Mouse (Mus musculus) heart, postnatal 25 days (tissue): Measurements from ENCODE around the gene Nol4l. TPM values are rescaled to one million over a fixed set of nuclear protein-coding genes. Genes with fewer than 3 reads are reported as not detected.

Experiments used
- DNase-seq: peaks from one replicate; pipeline ENCODE4 v3.0.0; 2022; ENCODE audit warnings: low spot score
- intact Hi-C: fragments of 180-260 bp; cut with DNase I; formaldehyde crosslinking; loops from one replicate; pipeline ENCODE4 v1.15.1; 2025
- total RNA-seq, 2 experiments: library from RNA; stranded (reverse); gene quantifications; 2 replicates each; pipeline ENCODE4 v1.2.3; 2021

Nol4l gene
- total RNA-seq, 2 experiments from 2014 or later = 4.4 TPM

DNA sequence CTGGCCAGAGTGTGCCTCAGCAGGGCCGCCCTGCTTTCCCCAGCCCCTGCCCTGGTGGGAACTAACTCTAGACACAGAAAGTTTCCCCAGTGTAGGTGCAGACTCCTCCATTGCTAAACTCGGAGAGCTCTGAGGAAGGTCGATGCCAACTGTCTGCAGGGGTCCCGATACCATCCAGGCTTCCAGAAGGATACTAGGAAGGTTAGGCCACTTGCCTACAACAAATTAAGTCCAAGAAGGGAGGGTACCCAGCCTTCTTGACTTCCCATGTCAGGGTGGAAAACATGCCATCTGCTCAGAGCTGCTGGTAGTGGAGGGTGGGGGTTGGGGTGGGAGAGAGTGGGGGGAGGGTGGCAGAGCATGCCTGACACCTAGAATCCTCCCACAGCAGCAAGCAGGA, 15.0 kb upstream of the Nol4l start:
- no peak for DNase-seq
- intact Hi-C loops = no loop called here

DNA sequence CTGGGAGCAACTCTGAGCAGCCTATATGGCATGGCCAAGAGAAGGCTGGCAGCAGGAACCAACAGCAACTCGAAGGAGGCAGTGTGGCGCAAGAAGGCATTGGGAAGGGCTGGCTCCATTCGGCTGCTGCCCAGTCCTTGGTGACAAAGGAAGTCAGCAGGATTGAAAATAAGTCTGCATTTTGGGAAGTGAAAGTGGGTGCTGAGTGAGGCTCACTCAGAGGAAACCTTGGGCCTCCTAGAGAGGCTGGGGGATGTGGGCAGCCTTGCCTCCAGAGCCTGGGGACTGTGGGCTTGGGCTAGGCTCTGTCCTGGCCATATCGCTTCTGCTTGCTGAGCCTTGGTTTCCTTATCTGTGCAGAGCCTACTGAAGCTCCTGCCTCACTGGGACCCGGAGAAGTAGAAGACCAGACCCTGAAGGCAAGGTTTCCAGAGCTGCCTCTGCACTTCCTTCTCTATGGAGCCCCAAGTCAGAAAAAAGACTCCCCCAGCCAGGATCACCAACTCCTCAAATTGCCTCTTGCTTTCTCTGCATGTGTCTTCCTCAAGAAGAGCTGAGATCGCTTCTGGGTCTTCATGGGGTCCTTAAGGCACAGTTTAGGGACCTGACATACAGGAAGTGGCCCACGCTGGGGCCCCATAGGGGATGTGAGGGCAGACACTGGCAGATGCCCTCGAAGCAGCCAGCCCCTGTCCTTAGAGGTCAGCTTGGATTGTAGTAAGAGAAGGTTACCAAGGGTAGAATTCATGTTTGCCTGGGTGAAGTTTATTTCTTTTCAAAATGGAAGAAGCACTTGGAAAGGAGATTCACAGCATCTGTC, 14.3 kb upstream of the Nol4l start:
- no peak for DNase-seq
- intact Hi-C loops = no loop called here

DNA sequence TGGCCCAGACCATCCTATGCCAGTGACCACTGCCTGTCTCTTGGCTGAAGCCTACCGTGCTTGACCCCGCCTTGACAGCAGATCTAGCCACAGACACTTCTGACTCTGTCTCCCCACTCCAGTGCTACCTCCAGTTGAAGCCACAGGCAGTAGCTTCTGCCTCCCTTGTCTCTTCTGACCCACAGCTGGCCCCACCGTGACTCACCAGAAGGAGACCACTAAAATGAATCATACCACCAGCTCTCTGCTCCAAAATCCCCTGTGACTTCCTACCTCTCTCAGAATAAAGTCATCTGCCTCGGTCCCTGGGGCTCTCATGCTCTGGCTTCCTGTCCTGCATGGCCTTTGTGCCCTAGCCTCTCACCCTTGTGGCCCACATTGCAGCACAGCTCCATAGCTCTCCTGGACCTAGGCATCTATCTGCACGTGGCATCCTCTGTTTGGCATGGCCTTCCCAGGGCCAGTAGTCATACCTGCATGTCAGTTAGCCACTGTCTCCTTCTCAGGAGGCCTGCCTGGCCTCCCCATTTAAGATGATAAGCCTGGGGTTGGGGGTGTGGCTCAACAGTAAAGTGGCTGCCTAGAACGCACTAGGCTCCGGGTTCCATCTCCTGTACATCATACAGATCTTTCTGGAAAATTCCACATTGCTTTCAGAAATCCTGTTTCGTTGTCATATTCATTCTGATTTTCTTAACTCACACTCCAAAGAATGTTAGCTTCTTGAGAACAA, 13.3 kb upstream of the Nol4l start:
- intact Hi-C loops = no loop called here

DNA sequence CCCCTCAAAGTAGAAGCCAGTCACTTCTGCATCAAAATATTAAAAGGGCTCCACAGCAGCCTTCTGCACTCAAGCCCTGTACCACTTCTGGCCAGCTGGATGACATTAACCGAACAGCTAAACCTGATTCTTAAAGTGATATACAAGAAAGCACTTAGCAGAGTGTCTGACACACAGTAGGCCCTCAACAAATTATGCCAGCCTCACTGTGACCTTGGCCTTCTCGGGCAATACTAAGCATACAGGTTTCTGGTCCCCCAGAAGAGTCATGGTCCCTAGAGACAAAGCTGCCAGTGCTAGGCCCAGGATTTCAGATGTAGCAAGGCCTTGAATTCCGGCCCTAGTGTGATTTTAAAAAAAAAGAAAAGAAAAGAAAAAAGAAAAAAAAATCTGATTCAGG, 9.1 kb upstream of the Nol4l start:
- intact Hi-C loops = no loop called here
- DNase-seq = no peak

More for the DNA sequence above, 13.3 kb upstream of the Nol4l start:
- DNase-seq = no peak

DNA sequence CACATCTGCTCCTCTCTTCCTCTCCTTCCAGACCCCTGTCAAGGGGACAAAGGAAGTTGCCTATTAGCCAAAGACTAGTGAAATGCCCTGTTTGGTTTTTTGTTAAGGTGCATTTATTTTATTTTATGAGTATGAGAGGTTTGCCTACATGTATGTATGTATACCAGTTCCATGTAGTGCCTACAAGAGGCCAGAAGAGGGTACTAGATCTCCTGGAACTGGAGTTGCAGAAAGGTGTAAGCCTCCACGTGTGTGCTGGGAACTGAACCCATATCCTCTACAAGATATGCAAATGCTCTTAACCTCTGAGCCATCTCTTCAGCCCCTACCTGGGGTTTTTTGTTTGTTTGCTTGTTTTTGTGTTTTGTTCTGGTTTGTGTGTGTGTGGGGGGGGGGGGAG, 4.2 kb upstream of the Nol4l start:
- intact Hi-C loops = loop anchor here (5.0 kb wide), 1 partner anchor 48 kb away; no protein-coding TSS in a partner anchor
- DNase-seq = no peak

DNA sequence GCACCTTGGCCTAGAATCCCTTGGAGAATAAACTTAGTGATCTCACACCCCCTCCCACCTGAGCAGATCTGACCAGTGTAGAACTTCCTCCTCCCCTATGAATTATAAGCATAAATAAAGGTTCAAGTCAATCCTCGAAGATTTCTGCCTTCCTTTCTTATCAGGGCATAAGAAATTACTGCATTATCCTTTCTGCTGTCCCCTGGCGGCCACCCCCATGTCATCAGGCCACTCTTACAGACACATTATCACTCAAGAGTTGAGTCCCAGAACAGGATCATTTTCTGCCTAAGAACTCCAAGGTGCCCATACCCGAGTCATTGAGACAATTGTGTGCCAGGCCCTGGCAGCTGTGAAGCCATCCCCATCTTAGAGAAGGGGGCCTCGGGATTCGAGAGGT, 1.2 kb upstream of the Nol4l start:
- DNase-seq = no peak
- intact Hi-C loops = loop anchor here (5.0 kb wide), 1 partner anchor 51 kb away; no protein-coding TSS in a partner anchor

DNA sequence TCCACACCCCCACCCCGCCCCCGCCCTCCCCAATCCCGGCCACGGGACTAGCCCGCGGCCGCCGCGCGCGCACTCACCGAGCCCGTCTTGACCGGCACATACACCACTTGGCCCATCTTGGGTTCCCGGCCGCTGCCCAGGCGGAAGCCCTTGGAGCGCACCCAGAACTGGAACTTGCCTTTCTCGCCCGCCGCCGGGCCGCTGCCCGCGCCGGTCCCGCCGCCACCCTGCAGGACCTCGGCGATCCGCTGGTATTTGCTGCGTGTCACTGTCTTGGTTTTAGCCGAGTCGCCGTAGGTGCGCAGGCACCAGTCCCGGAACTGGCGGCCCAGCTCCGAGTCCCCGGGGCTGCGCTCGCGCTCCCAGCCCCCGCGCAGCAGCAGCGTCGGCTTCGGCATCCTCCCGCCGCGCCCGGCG, 398 bp downstream of the Nol4l start:
- no peak for DNase-seq
- intact Hi-C loops = loop anchor here (5.0 kb wide), 1 partner anchor 37 kb away; the partner anchor contains the start of gene 4930404H24Rik

DNA sequence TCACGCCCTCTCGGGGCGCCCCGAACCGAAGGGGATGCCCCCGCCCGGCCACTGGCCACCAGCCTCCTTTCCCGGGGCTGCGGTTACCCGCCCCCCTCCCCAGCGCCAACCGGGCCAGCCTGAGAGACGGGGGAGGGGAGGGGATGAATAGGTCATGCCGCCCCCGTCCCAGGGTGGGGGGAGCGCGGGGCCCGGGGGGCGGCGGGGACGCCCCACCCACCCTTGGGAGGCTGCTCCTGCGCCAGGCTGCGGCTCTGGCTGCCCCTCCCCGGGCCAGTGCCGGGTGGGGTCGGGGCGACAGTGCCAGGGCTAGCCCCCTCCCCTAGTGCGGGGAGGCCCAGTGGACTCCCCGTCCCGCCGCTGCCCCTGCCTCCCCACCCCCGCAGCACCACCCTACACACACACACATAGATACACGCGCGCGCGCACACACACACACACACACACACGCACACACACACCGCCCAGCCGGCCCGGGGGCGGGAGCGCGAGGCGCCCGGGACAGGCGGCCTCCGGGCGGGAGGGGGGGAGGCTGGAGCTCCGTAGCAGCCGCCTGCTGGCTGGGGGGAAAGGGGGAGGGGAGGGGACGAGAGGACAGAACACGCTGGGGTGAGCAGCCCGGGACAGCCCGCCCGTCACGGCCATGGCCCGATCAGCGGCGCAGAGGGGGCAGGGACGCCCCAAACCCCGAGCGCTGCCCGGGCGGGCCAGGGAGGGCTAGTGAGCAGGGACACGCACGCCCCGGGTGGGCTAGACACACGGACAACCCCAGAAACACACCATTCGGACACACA, 1.0 kb downstream of the Nol4l start:
- no peak for DNase-seq
- intact Hi-C loops = loop anchor here (5.0 kb wide), 1 partner anchor 36 kb away; the partner anchor contains the start of gene 4930404H24Rik

DNA sequence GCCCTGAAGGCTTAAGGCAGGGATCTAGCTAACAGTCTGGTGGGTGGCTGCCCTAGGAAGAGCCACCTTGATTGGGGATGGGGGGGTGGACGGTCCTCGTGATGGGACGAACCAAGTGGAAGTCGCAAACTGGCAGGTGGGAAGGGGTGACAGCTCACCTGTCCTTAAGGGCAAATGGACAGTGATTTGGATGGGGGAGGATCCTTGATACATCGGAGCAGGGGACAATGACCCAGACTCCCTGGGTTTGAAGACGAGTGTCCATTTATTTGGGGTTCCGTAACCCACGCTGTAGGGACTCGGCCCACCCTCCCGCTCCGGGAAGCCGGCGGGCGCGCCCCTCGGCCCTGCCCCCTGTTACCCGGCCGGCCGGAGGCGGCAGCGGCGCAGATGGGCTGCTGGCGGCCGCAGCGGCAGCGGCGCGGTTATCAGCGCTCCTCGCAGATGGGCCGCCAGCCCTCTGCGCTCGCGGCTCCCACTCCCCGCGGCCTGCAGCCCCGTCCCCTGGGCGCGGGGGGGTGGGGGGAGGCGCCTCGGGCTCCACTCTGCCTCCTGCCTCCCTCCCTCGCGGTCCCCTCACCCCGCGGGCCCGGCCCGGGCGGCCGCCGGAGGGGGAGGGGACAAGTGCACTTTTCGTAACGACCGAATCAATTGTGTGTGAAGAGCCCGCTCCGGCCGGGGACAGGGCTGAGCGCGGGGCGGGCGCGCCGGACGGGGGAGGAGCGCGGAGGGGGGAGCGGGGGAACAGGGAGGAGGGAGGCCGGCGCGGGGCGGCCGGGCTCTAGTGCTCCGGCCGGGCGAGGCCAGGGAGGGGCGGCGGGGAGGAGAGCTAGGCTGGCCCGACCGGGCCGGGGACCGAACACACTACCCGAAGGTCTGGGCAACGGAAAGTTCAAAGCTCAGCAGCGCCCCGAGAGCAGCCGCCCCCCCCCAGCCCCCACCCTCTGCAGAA, 1.9 kb downstream of the Nol4l start:
- intact Hi-C loops = loop anchor here (5.0 kb wide), 1 partner anchor 36 kb away; the partner anchor contains the start of gene 4930404H24Rik
- DNase-seq = no peak

DNA sequence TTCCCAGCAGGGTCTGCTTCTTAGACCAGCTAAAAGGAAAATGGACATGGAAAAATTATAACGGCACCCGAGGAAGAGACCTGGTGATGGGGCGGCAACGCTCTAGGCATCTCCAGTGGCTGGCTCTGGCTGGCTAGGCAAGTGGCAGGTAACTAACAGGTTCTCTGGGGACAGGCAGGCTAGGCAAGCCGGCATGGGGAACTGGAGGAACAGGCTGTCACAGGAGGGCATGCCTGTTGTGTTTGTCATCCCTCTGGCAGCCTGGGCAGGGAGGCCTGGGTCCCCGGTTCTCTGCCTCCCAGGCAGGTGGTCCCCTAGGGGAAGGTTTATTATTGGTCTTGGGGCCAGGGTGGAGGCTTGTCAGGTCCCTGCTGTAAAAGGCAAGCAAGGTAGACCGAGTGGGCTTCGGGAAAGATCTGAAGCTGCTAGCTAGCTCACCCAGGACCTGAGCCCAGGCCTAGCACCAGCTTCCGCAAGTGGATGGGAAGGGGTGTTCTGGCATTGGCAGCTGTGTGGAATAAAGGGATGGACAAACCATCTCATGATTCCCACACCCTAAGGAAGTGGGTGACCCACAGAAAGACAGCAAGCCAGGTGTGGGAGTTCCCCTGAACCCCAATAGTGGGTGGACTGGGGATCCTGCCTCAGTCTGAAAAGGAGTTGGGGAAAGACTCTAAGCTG, 2.8 kb downstream of the Nol4l start:
- intact Hi-C loops = loop anchor here (5.0 kb wide), 1 partner anchor 35 kb away; the partner anchor contains the start of gene 4930404H24Rik
- DNase-seq = no peak

DNA sequence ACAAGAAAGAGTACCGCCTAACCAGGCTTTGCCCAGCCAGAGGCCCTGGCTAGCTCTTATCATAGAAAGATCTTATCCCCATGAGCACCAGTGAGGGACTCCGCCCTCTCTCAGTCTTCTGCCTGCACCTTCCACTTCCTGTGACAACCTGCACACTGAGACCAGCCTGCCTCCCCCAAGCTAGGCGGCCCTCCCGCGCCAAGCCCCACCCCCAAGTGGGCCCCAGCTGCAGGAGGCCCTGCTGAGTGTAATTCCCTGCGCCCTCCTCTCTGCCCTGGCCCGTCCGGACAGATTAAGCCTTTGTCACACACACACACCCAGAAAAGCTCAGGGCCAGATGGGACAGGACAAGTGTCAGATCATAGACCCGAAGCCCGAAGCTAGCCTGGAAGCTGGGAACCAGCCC, 3.9 kb downstream of the Nol4l start:
- intact Hi-C loops = loop anchor here (5.0 kb wide), 1 partner anchor 34 kb away; the partner anchor contains the start of gene 4930404H24Rik
- DNase-seq = no peak

DNA sequence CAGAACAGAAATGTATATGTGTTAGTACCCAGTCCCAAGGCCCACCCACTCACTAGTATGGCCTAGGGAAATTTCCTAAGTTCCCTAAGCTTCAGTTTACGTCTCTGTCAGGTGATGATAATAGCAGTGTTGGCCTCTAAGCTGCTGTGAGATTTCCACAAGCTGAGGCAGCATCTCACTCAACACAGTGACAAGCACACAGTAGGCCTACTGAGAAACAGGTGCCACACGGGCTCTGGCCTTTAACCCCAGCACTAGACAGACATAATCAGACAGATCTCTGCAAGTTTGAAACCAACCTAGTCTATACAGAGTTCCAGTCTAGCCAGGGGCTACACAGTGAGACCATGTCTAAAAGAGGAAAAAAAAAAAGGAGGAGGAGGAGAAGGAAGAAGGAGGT, 5.0 kb downstream of the Nol4l start:
- intact Hi-C loops = loop anchor here (5.0 kb wide), 1 partner anchor 32 kb away; the partner anchor contains the start of gene 4930404H24Rik
- no peak for DNase-seq

DNA sequence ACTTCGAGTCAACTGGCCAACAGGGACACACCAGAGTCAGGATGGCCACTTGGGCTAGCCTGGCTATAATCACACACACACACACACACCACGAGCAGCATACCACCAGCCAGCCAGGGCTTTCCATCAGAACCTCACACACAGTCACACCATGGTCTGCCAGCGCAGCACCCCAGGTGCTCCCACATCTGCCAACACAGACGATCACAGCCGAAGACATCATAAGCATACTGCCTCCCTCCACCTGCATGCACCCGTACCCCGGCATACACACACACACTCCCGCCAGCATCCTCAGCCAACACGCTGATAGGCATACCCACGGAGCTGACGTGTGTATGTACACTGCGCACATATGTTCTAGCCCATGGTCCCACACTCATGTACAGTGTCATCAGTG, 6.1 kb downstream of the Nol4l start:
- intact Hi-C loops = no loop called here
- no peak for DNase-seq

DNA sequence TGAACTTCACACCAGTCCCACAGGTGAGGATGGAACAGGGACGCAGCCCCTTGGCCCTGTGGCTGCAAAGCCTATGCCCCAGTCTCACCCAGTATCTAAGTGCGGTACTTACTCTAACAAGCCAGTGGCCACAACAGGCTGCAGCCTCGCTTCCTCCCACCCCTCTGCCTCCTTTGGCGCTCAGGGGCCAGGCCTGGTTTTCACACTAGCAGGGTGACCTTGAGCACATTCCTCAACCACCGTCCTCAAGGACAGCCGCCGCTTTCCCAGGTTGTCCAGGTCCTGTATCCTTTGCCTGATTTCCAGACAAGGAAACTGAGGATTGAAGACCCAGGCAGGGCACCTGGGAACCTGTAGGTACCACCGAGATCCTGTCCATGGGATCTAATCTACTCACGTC, 6.6 kb downstream of the Nol4l start:
- intact Hi-C loops = no loop called here
- no peak for DNase-seq

DNA sequence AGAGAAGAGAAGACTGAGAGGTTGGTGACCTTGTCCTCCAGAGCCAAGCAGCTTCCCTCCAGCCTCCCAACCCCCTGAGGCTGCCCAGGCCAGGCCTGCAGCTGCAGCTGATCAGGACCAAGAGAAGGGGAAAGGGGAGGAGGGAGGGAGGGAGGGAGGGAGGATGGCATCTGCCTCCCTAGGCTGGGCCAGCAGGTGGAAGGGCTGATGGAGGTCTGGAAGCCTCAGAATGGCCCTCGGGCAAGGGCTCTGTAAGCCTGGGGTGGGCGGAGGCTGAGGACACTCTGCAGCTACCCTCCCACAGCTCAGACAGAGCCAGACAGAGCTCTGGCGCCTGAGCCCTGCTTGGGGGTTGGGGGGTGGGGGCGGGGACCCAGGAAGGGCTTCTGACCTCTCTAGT, 7.5 kb downstream of the Nol4l start:
- no peak for DNase-seq
- intact Hi-C loops = no loop called here

DNA sequence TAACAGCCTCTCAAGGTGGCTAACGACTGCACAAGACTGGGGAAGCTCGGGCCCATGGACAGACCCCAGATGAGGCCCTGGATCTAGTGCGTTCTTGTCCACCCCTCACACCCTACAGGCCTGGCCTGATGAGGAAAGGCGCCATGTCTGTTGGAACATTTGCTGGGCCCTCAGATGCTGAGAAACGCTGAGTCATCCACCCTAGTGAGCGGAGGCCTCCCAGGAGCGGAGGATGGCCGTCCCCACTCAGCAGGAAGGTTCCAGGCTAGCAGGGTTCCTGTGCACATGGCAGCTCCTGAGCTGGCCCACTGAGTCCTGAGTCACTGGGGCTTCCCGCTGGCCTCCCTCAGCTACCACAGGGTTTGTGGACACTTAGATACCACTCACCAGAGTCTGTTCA, 9.7 kb downstream of the Nol4l start:
- intact Hi-C loops = no loop called here
- DNase-seq = no peak

DNA sequence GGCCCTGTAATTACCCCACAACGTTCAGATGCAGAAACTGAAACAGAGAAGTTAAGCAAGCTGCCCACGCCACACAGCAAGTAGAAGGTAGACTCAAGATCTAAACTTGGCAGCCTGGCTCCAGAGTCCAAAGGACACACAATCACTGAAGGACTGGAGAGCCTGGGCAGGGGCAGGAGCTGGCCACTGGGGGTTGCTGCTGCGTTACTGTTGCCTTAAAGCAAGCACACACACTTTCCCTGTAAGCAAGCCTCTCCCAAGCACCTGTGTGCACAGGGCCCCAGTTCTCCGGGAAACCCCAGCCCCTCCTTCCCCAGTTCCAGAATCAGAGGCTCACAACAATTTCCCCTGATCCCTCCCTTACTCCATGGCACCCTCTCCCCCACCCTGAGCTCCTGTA, 12.8 kb downstream of the Nol4l start:
- intact Hi-C loops = loop anchor here (5.0 kb wide), 1 partner anchor 70 kb away; no protein-coding TSS in a partner anchor
- DNase-seq = no peak

DNA sequence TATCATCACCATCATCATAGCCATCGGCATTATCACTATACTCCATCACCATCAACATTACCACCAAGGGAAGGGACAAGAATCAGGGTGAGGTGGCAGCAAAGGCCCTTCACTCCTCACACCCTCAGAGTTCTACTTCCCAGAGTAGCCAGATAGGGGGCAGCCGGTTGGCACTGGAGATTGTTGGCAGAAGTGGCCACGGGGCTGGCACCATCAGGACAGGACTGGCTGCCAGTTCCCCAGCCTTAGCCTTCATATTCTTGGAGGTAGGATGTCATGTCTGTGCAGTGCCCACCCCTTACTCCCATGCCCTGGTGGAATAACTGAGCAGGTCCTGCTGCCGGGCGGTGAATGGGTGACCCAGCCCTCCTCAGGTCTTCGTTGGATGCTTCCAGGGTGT, 14.2 kb downstream of the Nol4l start:
- DNase-seq = no peak
- intact Hi-C loops = loop anchor here (5.0 kb wide), 1 partner anchor 72 kb away; no protein-coding TSS in a partner anchor
